ENCODE assay signal across 10 mouse cellular contexts in genomic region chr4:13264982-13265732, GRCm38 (mm10).
DNase-seq lines count a peak whose midpoint lies in the region; ATAC-seq lines count a peak whose summit lies in the region.
"Had no signal": no experiment of that assay in that cellular context is flagged by ENCODE, and none has a peak within 500 bp of the region (broad histone marks: within the 10 kb centered on the region; RNA-seq: fewer than 3 reads in every experiment).

No protein-coding gene starts in this region.

- intact Hi-C loops in gastrocnemius, postnatal 14 days (cut with DNase I; ENCODE audit: low total_unique reads): no loop called here

- no peak overlapping the region for H3K4me3 ChIP-seq in intestine, embryonic 15.5 days (replicated peaks)
- H3K4me3 ChIP-seq: neural tube, embryonic 15.5 days had no signal

- 0 out of 2 replicates have a peak, but pooled peaks cover 3% of the 10 kb centered on the region for H3K4me1 ChIP-seq in intestine, embryonic 15.5 days (replicated peaks)
- H3K4me1 ChIP-seq: neural tube, embryonic 15.5 days had no signal

- no peak overlapping the region for H3K9ac ChIP-seq in intestine, embryonic 15.5 days
- H3K9ac ChIP-seq: neural tube, embryonic 15.5 days had no signal

- H3K9me3 ChIP-seq in intestine, embryonic 15.5 days: no peaks in the 10 kb centered on the region
- H3K9me3 ChIP-seq: neural tube, embryonic 15.5 days had no signal

- no peak overlapping the region for H3K4me2 ChIP-seq in intestine, embryonic 15.5 days (replicated peaks)
- H3K4me2 ChIP-seq: neural tube, embryonic 15.5 days had no signal

- peak; percentile 44 to 57 for DNase-seq in cerebellum, postnatal 10 days
- DNase-seq in cerebellum, adult 9-11 months: no peak
- peak; percentile 43 for DNase-seq in retina, postnatal 1 day
- no peak for DNase-seq in retina, embryonic 14.5 days (ENCODE audit: low spot score)
- no peak for DNase-seq in gastrocnemius, postnatal 14 days
- DNase-seq in layer of hippocampus, postnatal 25 days (ENCODE audit: extremely low spot score in 1 of 2, low spot score in 1 of 2): no peak
- DNase-seq in natural killer cell, adult 2 months (ENCODE audit: low spot score in 2 of 2): no peak

- ATAC-seq in intestine, embryonic 15.5 days: peak; percentile 94
- ATAC-seq: Patski had no signal

- no peaks in the 10 kb centered on the region for H3K36me3 ChIP-seq in intestine, embryonic 15.5 days
- H3K36me3 ChIP-seq: neural tube, embryonic 15.5 days had no signal

- 30% methylated on average over 5 of the region's 5 CpGs for whole genome bisulfite sequencing in intestine, embryonic 15.5 days

- H3K27me3 ChIP-seq in intestine, embryonic 15.5 days (replicated peaks): no peaks in the 10 kb centered on the region
- H3K27me3 ChIP-seq: neural tube, embryonic 15.5 days; Patski had no signal

- no peak overlapping the region for H3K27ac ChIP-seq in intestine, embryonic 15.5 days
- H3K27ac ChIP-seq: neural tube, embryonic 15.5 days had no signal

Comparison
In these comparisons a context has a peak if more than half of its experiments do, and no peak if none do; other contexts are left out.
1. DNase-seq: peak in cerebellum, postnatal 10 days (2 of 2) and retina, postnatal 1 day (single experiment); none in cerebellum, adult 9-11 months (single experiment), retina, embryonic 14.5 days (single experiment), gastrocnemius, postnatal 14 days (single experiment), layer of hippocampus, postnatal 25 days (0 of 2) and natural killer cell, adult 2 months (0 of 2).